Mouse (Mus musculus): ENCODE results near the gene Itsn2.
"Not testable (repeated sequence)": the region's sequence is repeated elsewhere in the genome, so short reads cannot be mapped to it uniquely, and the experiment has no call there.

The Itsn2 gene

DNA sequence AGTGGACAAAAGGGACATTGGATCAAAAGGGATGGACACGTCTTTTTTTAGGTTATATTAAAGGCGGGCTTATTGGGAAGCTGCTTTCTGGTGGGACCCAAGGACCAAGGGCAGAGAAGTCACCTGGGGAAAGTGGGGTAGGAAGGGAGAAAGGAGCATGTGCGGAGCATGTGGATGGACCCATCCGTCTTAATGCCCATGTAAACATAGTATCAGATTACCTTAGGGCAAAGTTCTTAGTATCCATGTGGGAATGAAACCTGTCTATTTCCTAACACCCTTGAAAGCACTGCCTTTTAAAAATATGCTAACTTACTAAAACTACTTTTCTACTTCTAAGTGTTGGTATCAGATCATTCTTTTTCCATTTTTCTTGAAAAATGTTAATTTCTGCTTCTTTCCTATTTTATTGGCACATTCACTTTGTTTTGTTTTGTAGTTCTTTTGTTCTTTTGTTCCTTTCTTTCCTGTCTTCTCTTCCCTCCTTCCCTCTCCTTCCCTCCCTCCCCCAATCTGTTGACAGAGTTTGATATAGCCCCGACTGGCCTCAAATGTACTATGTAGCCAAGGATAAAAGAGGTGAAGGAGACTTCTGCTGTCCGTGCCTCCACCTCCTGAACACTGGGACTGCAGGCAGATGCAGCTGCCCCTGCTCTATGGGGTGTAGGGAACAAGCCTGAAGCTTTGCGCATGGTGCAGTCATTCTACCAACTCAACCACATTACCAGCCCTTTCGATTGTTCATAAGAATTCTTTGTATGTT lies 6.4 kb downstream of the Itsn2 start:
- no peak for DNase-seq (ENCODE audit: low read depth, low spot score)

DNA sequence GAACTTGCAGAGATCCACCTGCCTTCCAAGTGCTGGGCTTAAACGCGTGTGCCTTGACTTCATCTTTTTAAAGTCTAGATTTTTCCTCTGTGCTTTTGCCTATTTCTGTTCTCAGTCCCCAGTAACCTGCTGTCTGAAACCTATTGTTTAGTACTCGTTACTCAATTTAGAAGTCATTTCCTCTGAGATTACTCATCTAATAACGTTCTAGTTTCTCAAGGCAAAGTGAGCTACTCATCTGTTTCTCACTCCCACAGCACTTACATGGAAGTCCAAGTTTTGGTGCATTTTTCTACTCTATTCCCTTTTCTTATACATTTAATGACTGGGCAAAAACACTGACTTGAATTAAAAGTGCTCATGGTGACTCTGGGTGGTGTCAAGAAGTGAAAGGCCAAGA lies 7.3 kb downstream of the Itsn2 start:
- DNase-seq (ENCODE audit: low read depth, low spot score): no peak

DNA sequence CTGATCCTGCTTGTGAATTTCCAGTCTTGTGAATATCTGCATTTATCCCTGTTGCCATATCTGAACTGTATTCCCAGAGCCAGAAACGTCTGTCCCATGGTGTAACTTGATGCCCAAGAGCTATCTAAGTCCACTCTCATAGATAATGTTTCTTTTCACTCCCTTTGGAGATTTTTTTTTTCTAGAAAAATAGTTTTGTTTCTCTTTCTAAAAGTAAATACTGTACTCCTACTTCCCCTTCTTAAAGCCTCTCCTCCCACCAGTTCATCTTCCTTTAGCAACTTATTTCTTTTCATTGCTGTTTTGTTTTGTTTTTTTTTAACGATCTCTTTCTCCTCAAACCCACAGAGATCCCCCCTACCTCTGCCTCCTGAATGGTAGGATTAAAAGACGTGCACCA lies 14.2 kb downstream of the Itsn2 start:
- no peak for DNase-seq (ENCODE audit: low read depth, low spot score)

DNA sequence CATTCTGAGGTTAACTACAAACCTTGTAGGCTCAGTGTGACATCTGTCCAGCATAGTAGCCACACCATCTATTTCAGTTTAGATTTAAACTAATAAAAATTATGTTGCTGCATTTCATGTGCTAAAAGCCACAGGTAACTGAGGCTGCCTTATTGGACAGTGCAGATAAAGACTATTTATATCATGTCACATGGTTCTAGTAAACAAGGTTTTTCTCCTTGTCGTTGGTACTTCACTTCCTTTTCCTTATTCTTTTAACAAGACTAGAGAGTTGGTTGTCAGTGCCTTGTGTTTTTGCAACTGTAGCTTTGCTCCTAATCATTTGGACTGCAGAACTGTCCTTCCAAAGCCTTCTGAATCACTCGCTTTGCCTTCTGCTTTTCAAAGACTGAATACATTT lies 22.3 kb downstream of the Itsn2 start:
- no peak for DNase-seq (ENCODE audit: low read depth, low spot score)

DNA sequence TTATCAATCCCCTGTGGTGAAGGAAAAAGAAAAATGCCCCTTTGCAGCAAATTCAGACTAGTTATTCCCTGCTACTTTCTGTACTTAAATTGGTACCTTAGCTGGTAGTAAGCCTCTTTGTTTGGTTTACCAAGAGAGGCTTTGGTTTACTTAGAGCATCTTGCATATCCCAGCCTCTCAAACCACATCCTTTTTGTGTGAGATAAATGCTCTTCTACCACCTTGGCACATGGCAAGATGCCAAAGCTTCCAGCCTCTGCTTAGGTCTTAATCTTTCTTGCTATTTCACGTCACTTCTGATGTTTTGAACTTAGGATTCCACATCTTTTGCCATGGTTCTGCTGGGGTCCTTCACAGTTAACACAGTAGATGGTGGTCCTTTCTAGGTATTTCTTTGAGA lies 31.8 kb downstream of the Itsn2 start:
- no peak for DNase-seq (ENCODE audit: low read depth, low spot score)

DNA sequence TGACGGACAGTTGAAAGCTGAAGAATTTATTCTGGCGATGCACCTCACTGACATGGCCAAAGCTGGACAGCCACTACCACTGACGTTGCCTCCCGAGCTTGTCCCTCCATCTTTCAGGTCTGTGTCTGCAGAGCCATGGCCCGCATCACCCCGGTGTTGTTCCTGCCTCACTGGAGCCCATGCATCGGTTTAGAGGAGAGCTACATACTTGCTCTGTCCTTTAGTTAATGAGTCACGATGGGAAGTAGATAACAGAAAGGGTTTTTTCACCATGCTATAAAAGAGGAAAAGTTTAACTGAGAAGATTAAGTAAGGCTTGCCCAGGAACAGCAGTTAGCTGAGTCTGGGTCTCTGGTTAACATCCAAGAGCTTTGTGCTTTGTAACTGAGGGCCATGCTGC lies 40.5 kb downstream of the Itsn2 start:
- no peak for DNase-seq (ENCODE audit: low read depth, low spot score)

DNA sequence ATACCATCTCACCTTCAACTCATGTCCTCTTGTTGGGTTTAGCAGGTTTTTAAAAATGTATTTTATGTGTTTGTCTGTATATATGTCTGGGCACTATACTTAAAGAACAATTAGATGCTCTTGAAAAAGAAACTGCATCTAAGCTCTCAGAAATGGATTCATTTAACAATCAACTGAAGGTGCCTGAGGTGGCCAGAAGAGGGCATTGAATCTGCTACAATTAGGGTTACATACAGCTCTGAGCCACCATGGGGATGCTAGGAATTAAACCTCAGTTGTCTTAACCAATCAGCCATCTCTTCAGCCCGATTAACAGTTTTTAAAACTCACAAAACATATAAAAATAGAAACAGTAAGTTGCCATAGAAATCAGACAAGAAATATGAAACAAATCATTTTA lies 46.0 kb downstream of the Itsn2 start:
- peak; percentile 22 for DNase-seq (ENCODE audit: low read depth, low spot score)

DNA sequence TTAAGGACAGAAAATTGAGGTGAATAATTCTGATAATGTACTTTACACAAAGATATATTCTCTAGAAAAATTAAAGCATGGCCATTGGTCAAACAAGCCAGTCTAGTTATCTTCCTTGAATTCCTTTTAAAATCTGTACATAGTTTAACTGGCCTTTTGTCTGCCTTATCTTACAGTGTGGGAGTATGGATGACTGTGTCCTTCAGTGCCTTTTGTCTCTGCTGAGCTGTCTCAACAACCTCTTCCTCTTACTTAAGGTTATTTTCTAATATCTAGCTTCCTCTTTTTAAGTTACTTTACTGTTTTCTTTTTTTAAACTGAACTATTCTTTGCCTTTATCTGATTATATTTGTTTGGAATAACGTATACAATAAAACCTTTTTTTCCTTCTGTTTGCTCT lies 48.3 kb downstream of the Itsn2 start:
- no peak for DNase-seq (ENCODE audit: low read depth, low spot score)

DNA sequence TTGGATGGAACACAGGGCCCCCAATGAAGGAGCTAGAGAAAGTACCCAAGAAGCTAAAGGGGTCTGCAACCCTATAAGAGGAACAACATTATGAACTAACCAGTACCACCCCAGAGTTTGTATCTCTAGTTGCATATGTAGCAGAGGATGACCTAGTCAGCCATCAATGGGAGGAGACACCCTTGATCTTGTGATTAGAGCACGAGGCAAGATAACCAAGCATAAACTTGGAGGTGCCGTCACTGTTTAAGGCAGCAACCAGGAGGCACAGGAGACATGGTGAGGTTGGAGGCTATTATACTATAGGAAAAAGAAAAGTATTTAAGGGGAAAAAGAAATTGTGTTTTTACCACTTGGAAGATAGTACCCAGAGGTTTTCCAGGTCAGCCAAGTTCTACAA lies 64.4 kb downstream of the Itsn2 start:
- no peak for DNase-seq (ENCODE audit: low read depth, low spot score)

DNA sequence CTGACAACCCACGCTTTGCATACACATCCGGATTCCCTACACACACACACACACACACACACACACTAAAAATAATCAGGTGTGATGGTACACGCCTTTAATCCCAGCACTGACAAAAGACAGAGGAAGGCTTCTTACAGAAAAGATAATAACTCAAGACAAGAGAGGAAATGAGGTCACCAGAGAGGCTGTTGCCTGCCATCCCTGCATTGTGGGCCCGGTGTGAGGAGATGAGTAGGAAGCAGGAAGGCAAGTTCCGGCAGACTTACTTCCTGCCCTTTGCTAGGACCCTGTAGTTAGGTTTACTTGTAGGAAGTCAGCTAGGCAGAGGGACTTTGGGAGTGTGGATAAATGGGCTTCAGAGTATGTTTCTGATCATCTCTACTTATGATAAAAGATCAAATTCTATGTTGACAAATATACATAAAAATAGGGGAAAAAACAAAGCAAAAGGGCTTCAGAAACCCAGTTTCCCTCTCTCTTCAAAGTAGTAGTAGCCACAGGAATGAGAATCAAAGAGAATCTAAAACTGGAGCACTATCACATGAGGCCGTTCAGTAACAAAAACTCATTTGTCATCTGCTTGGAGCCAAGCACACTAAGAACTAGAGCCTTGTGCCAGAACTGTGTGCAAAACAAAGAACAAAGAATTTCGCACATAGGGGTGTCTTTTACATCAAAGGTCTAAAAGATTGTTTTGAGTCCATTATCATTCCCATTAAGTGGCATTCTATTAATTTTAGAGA lies 72.7 kb downstream of the Itsn2 start:
- DNase-seq (ENCODE audit: low read depth, low spot score): no peak

DNA sequence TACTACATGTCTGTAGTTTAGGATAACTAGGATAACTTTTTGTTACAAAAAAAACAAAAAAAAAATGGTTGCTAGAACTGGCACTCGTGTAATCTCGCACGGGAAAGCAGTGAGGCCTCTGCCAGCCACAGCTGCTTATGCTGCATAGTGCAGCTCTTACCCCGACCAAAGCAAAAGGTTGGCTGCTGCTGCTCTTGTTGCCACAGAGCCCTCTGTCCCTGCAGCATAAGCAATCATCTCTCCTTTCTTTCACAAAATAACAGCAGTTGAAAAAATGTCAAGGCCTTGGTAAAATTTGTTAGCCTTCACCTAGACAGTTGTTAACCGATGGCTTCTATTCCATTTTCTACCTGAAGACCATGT lies 73.2 kb downstream of the Itsn2 start:
- DNase-seq (ENCODE audit: low read depth, low spot score): no peak

DNA sequence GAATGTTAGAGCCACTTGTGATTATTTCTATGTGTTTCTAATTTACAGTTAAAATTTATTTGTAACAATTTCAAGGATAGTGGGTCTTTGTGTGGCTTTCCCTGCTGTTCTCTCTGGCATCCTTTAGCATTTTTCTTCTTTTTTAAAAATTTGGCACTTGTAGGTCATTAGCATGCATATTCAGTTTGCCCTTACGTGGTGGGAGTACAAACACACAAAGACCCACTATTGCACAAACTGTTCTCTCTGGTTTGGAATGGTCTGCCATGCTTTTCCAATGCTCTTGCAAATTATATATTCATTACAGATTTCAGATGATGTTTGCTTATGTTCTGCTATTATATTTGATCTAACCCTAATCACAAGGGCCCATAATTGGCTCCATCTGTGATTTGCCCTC lies 83.9 kb downstream of the Itsn2 start:
- DNase-seq (ENCODE audit: low read depth, low spot score): no peak

DNA sequence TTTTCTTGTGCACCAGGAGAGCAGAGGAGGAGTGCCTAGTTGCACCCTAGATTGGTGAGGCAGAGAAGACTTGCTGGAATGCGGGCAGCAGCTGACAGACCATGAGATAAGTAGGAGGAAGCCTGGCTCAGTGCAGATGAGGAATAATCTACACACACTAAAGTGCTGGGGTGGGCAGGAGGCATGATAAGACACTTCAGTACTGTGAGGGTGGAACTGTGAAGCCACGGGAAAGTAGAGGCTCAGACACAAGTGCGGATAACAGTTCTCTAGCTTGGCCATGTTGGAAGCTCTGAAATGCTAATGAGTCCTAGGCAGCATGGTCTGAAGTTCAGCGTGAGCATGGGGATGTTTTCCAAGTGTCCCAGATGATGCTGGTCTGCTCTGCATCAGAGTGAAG lies 87.5 kb downstream of the Itsn2 start:
- DNase-seq (ENCODE audit: low read depth, low spot score): no peak

DNA sequence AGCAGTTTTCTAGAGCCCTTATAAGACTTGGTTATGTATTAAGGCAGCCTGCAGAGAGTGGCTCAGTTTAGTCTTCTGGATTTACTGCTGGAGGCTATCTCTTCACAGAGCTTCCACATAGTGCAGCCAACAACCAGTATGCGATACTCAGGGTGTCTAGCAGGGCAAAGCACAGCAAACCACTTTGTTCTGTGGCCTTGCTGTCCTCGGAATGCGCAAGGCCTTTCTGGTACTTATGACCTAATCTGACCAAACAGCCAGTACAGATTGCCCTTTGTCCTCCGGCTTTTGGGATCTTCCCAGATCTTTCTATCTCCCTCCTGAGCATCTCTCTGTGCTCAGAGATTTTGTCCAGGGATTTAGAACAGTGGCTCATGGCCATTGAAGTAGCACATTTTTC lies 93.0 kb downstream of the Itsn2 start:
- no peak for DNase-seq (ENCODE audit: low read depth, low spot score)

DNA sequence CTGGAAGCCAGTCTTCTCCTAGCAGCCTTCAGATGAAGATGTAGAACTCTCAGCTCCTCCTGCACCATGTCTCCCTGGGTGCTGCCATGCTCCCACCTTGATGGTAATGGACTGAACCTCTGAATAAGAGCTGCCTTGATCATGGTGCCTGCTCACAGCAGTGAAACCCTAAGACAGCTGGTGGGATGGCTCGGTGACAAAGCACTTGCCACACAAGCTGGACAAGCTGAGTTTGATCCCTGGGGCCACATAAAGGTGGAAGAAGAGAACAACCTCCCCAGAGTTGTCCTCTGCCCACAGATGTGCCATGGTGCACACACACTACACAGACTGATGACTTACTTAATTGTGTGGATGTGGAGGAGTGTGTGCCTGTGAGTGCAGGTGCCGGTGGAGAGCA lies 95.9 kb downstream of the Itsn2 start:
- DNase-seq (ENCODE audit: low read depth, low spot score): no peak

DNA sequence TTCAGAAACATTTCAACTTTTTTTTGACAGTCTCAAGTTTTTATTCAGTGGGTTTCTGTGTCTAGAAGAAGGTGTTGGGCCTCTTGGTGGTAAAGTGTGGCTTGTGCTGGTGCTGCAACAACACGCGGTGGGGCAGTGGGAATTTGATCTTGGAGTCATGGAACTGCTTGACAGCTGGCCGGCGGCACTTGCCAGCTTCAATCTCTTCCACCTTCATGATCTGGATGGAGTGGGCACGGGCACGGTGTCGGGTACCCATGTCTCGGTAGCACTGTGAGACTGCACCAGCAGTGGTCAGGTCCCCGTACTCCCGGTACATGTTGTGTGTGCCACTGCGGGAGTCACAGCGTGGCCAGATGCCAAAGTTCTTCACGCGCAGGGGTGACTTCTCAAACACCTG lies 96.9 kb downstream of the Itsn2 start:
- DNase-seq (ENCODE audit: low read depth, low spot score): no peak

DNA sequence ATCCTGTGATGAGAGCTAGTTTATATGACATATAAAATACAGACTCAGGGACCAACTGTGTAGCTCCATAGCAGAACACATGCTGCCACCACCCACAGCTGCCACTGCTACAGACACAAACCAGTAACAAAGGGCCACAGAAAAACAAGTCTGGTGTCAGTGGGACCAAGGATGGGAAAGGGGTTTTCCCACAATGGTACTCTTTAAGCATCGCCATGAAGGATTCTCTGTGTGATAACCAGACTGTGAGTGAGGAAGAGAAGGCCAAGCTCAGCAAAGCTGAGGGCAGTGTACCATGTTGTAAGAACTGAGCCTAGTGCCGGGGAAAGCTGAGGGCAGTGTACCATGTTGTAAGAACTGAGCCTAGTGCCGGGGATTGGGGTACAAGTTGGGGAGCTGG lies 98.8 kb downstream of the Itsn2 start:
- DNase-seq (ENCODE audit: low read depth, low spot score): no peak

DNA sequence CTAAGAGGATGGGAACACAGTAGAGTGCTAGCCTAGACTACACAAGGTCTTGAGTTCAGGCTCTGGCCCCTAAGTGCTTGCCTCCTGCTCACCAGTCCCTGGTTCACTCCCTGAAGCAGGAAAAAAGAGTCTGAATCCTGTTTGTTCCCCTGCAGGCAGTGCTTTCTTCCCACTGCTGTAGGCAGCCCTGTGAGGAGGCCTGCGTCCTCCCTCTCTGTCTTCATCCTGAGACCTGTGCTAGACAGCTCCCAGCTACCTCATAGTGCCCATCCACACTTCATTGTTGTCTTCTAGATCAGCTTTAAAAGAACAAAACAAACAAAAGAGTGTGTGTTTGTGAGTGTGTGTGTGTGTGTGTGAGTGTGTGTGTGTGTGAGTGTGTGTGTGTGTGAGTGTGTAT lies 102.1 kb downstream of the Itsn2 start:
- no peak for DNase-seq (ENCODE audit: low read depth, low spot score)

DNA sequence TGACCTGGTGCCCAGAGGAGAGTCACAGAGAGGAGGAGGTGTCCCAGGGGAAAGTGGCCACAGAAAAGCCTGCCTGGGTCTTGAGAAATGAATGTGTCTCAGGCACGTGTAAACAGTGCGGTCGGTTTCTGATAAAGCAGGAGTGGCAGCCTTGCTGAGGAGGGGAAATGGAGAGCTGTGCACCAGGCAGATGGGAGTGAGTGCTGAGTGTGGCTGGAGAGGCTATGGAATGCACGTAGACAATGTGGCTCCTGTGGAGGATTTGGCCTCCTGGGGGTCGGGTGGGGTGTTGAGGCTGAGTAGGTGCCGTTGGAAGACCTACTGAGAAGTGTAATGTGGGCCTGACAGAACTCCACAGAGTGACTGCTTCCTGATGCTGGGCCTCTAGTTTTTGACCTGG lies 113.2 kb downstream of the Itsn2 start:
- DNase-seq (ENCODE audit: low read depth, low spot score): not testable (repeated sequence)

DNA sequence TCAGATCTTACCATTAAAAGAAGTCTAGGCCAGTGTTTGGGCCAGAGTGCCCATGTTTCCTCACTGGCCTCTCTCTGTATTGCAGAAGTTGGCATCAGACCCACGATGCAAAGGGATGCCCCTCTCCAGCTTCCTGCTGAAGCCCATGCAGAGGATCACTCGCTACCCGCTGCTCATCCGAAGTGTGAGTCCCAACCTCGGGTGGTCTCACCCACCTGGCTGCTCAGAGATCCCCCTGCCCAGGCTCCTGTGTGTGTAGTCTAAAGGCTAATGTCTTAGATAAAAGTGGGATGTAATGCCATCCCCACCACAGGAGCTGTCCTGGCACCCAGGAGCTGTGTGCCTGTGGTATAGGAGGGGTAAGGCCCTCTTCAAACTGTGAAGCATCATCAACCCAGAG lies 113.7 kb downstream of the Itsn2 start:
- no peak for DNase-seq (ENCODE audit: low read depth, low spot score)

DNA sequence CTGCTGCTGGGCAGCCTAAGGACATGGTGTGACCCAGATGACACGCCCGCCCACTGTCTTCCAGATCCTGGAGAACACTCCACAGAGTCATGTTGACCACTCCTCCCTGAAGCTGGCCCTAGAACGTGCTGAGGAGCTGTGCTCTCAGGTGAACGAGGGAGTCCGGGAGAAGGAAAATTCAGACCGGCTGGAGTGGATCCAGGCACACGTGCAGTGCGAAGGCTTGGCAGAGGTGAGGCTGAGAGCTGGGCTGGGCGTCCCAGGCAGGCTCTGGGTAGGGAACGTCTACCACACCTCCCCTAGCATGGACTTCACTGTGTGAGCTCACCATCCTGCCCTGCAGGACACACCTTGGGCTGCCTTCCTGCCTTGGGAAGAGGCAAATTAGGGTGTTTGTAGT lies 114.5 kb downstream of the Itsn2 start:
- no peak for DNase-seq (ENCODE audit: low read depth, low spot score)

DNA sequence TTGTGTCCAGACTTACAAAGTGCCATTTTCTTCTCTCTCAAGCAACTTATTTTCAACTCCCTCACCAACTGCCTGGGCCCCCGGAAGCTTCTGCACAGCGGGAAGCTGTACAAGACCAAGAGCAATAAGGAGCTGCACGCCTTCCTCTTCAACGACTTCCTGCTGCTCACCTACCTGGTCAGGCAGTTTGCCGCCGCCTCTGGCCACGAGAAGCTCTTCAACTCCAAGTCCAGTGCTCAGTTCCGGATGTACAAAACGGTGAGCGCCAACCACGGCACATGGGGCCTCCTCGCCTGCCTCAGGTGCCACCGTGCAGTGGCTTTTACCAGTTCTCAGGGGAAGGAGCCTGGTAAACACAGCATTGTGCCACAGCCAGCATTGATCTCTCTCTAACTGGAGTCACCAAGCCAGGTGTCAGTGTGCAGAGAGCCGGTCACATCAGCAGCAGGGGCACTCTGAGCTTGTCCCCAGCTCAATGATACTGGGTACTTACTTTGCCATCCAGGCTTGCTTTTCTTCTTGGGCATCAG lies 115.1 kb downstream of the Itsn2 start:
- DNase-seq (ENCODE audit: low read depth, low spot score): no peak

DNA sequence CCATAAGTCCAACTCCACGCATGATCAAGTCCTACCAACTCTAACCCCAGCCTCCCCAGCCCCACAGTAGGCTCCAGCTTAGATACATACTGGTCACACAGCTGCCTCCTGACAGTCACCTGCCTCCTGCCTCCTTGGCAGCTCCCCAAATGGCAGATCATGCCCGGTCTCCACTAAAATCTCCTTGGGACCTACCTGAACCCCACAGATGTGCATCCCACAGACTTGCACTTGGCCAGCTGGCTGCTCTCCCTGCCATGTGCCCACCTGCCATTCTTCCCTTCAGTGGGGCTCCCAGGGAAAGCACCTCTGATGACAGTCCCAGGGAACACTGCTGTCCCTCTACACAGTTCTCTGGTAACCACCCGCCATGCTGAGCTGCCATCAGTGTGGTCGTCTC lies 115.9 kb downstream of the Itsn2 start:
- DNase-seq (ENCODE audit: low read depth, low spot score): no peak

Measured in R1 (cell line).